Mouse (Mus musculus) intestine, embryonic 16.5 days (tissue): Measurements from ENCODE around the gene Olfr43. TPM values are rescaled to one million over a fixed set of nuclear protein-coding genes. Genes with fewer than 3 reads are reported as not detected.

Experiments
- ATAC-seq: fragments of 200-750 bp; cut with Nextera tagmentation; 2 replicates; pipeline ENCODE4 v1.8.0; 2017; ENCODE audit warnings: moderate TSS enrichment, moderate library complexity
- H3K27ac ChIP-seq: fragments of 300-500 bp; sonication (generic); 2 replicates; pipeline ENCODE4 v1.5.1; 2014; ENCODE audit warnings: mild to moderate bottlenecking, low read length
- H3K27me3 ChIP-seq: fragments of 300-500 bp; sonication (generic); replicated peaks from 2 replicates; pipeline ENCODE4 v1.6.1; 2014; ENCODE audit warnings: low read length, control low read depth, mixed read lengths; ENCODE audit not compliant: control insufficient read depth, insufficient read depth
- H3K36me3 ChIP-seq: fragments of 300-500 bp; sonication (generic); 2 replicates; pipeline ENCODE4 v1.6.1; 2014; ENCODE audit warnings: low read length, control low read depth; ENCODE audit not compliant: control insufficient read depth, insufficient read depth
- H3K4me1 ChIP-seq: fragments of 300-500 bp; sonication (generic); 2 replicates; pipeline ENCODE4 v1.6.1; 2014; ENCODE audit warnings: low read length, control low read depth, mixed read lengths; ENCODE audit not compliant: control insufficient read depth, insufficient read depth
- H3K4me2 ChIP-seq: fragments of 300-500 bp; sonication (generic); 2 replicates; pipeline ENCODE4 v1.6.1; 2014; ENCODE audit warnings: low read depth, low read length, control low read depth
- H3K4me3 ChIP-seq: fragments of 300-500 bp; sonication (generic); 2 replicates; pipeline ENCODE4 v1.5.1; 2014; ENCODE audit warnings: mild to moderate bottlenecking, low read length
- H3K9ac ChIP-seq: fragments of 300-500 bp; sonication (generic); 2 replicates; pipeline ENCODE4 v1.6.1; 2014; ENCODE audit warnings: low read depth, low read length
- H3K9me3 ChIP-seq: fragments of 300-500 bp; sonication (generic); 2 replicates; pipeline ENCODE4 v1.6.1; 2016; ENCODE audit warnings: low read length, control low read depth; ENCODE audit not compliant: control insufficient read depth
- WGBS: fragments of 180-500 bp; shearing (Covaris S2); extraction: QIAGEN DNeasy Blood & Tissue Kit; methylation state at CpG from one replicate; pipeline ENCODE4 v1.1.7; 2014; 5-methylcytosine and 5-hydroxymethylcytosine counted together
- polyA plus RNA-seq: library from polyadenylated mRNA; unstranded; fragments of >200 nt; fragmentation: Nextera tagmentation; extraction: Ambion mirVana; gene quantifications from 2 replicates; pipeline ENCODE4 v1.2.1, GENCODE M21; 2015

The Olfr43 gene
- polyA plus RNA-seq, result not detected in 2 replicates

DNA sequence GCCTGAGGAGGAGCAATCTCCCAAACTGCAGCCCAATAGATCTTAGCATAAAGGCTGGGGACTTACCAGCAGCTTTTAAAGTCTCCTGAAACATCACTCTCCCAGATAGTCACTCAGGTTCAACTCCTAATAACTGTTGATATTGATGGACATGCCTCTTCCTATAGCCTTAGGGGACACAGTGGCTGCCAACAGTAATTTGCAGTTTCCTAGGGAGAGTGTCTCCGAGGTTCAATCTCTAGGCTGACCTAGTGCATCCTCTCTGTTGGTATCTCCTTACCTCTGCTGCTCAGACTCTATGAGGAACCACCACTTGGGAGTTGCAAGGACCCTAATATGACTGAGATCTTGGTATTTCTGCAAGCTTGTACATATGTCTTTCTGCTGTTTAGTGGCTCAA lies at the start of gene Olfr43:
Gene Olfr43 (minus strand): TSS at position 101 of the 400 bp plus-strand sequence.
- no peaks in the 10 kb centered on the region for H3K9me3 ChIP-seq
- H3K27me3 ChIP-seq, result no peaks in the 10 kb centered on the region
- H3K4me3 ChIP-seq, result no peak within 1 kb of the TSS
- no peaks in the 10 kb centered on the region for H3K4me1 ChIP-seq
- H3K4me2 ChIP-seq, result no peak within 1 kb of the TSS
- ATAC-seq, result no peak
- H3K27ac ChIP-seq, result no peak within 1 kb of the TSS
- H3K36me3 ChIP-seq, result no peaks in the 10 kb centered on the region
- WGBS, result 56% methylated on average over 1 of the region's 1 CpGs
- H3K9ac ChIP-seq, result no peak within 1 kb of the TSS

DNA sequence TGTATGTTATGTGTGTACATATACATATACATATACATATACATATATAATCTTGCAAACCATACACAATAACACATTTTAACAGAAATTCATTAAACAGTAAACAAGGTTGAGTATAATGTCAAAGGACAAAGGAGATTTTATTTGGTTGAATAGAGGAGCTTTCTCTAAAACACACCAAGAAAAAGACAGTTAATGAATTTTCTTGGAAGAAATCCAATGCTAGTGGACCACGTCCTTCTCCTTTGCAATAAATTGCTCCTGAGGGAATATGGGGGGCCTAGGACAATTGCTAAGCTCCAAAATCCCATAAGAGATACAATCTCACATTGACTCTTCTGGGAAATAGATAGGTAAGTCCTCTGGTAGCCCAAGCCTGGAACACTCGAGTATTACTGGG lies 48.3 kb upstream of the Olfr43 start, which contains the start of gene Olfr406:
Gene Olfr406 (plus strand): TSS at position 301 of the 400 bp plus-strand sequence.
- Histone ChIP-seq H3K4me1 (no peaks in the 10 kb centered on the region), H3K4me2 (no peak within 1 kb of the TSS), H3K27me3 (no peaks in the 10 kb centered on the region), H3K9me3 (no peaks in the 10 kb centered on the region), H3K36me3 (no peaks in the 10 kb centered on the region), H3K27ac (no peak within 1 kb of the TSS), H3K4me3 (no peak within 1 kb of the TSS), H3K9ac (no peak within 1 kb of the TSS)
- WGBS, result 50% methylated on average over 2 of the region's 2 CpGs
- no peak for ATAC-seq

DNA sequence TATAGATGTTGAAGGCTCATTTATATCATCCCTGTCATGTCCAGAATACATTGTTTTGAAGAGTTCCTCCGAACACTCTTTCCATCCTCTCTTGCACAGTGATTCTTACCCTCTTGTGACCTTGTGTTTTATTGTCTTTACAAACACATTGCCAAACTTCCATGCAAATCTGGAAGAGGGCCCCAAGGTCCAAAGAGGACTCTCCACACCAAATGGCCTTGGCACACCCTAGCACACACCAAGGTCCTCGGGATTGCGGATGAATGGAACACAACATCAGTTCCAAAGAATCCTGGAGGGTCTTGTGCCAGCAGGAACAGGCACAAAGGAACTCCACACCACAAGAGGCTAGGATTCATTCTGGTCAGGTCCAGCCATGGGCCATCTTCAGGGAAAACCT lies 30.0 kb upstream of the Olfr43 start:
- Histone ChIP-seq H3K27me3 (no peaks in the 10 kb centered on the region), H3K4me3 (no peak overlapping the region), H3K27ac (no peak overlapping the region), H3K36me3 (no peaks in the 10 kb centered on the region), H3K4me1 (no peaks in the 10 kb centered on the region), H3K9ac (no peak overlapping the region), H3K9me3 (no peaks in the 10 kb centered on the region), H3K4me2 (no peak overlapping the region)
- 87% methylated on average over 3 of the region's 3 CpGs for WGBS
- no peak for ATAC-seq

- Histone ChIP-seq H3K4me2 (no peak within 1 kb of the TSS), H3K27ac (no peak within 1 kb of the TSS), H3K36me3 (no peaks in the 10 kb centered on the region), H3K27me3 (no peaks in the 10 kb centered on the region), H3K4me3 (no peak within 1 kb of the TSS), H3K9ac (no peak within 1 kb of the TSS), H3K9me3 (no peaks in the 10 kb centered on the region), H3K4me1 (no peaks in the 10 kb centered on the region)
- no peak for ATAC-seq
Measured at GRCm38 (mm10) chr11:74185949-74186348, 25.2 kb downstream of the Olfr43 start, which contains the start of gene Olfr403. TSS of gene Olfr403 (plus strand) at chr11:74186249.

DNA sequence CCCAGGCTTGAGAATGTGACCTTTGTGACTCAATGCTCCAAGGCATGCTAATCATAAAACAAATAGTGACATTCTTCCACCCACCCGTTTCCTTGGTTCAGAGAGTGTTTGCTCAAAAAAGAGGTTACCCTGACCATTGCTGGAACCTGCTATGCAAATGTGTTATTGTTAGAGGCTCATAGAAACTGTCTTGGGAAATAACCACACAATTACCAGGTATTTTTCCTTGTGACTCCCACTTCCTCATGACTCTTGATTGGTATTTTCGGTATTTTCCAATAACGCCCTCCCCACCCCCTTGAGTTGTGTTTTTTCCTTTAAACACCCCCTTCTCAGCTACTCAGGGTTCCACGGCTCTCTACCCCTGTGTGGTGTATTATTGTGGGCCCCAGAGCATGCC lies 27.4 kb downstream of the Olfr43 start:
- H3K27me3 ChIP-seq, result no peaks in the 10 kb centered on the region
- no peak overlapping the region for H3K27ac ChIP-seq
- 76% methylated on average over 4 of the region's 4 CpGs for WGBS
- H3K9me3 ChIP-seq, result no peaks in the 10 kb centered on the region
- no peaks in the 10 kb centered on the region for H3K4me1 ChIP-seq
- no peak for ATAC-seq
- H3K9ac ChIP-seq, result no peak overlapping the region
- H3K4me3 ChIP-seq, result no peak overlapping the region
- no peaks in the 10 kb centered on the region for H3K36me3 ChIP-seq
- no peak overlapping the region for H3K4me2 ChIP-seq

DNA sequence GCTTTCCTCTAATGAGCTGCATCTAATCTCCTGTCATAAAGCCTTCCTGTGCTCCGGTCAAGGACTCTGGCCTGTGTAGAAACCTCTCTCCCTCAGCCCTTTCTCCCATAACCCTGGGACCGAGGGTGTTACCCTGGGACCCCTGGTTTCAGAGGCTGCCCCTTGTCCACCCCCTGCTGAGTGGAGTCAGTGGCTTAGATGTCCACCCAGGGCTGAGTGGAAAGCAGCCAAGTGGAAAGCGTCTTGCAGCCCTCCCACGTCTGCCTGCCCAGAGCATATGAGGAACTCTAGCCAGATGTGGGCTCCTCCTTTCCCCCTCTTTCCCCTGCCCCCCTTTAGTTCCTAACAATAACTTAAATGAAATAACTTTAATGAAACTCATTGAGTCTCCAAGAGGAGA lies 28.0 kb downstream of the Olfr43 start:
- no peaks in the 10 kb centered on the region for H3K4me1 ChIP-seq
- H3K9me3 ChIP-seq, result no peaks in the 10 kb centered on the region
- no peak overlapping the region for H3K9ac ChIP-seq
- H3K36me3 ChIP-seq, result no peaks in the 10 kb centered on the region
- H3K4me2 ChIP-seq, result no peak overlapping the region
- no peaks in the 10 kb centered on the region for H3K27me3 ChIP-seq
- H3K27ac ChIP-seq, result no peak overlapping the region
- 73% methylated on average over 4 of the region's 4 CpGs for WGBS
- H3K4me3 ChIP-seq, result no peak overlapping the region
- ATAC-seq, result no peak

GRCm38 (mm10) chr11:74168771-74169170 lies 42.4 kb downstream of the Olfr43 start:
- H3K4me1 ChIP-seq, result no peaks in the 10 kb centered on the region
- no peak overlapping the region for H3K4me2 ChIP-seq
- H3K4me3 ChIP-seq, result no peak overlapping the region
- H3K9me3 ChIP-seq, result no peaks in the 10 kb centered on the region
- H3K36me3 ChIP-seq, result no peaks in the 10 kb centered on the region
- no peak overlapping the region for H3K27ac ChIP-seq
- no peak overlapping the region for H3K9ac ChIP-seq
- H3K27me3 ChIP-seq, result no peaks in the 10 kb centered on the region
- ATAC-seq, result no peak

Other genes with a start within 250 kb of the Olfr43 start
- not detected in 2 replicates for gene Olfr398, start 221.0 kb downstream of the Olfr43 start, polyA plus RNA-seq
- gene Olfr139, start 154.8 kb downstream of the Olfr43 start, polyA plus RNA-seq, result not detected in 2 replicates
- gene Olfr399, start 154.8 kb downstream of the Olfr43 start, polyA plus RNA-seq, result not detected in 2 replicates
- 0.05 TPM in 1 of 2 replicates, not detected in the other for gene Zfp616, start 141.4 kb downstream of the Olfr43 start, polyA plus RNA-seq
- not detected in 2 replicates for gene Olfr401, start 97.7 kb downstream of the Olfr43 start, polyA plus RNA-seq
- not detected in 2 replicates for gene Olfr402, start 57.9 kb downstream of the Olfr43 start, polyA plus RNA-seq
- gene Olfr403, start 25.1 kb downstream of the Olfr43 start, polyA plus RNA-seq, result not detected in 2 replicates
- not detected in 2 replicates for gene Olfr406, start 48.4 kb upstream of the Olfr43 start, polyA plus RNA-seq
- gene Olfr59, start 72.4 kb upstream of the Olfr43 start, polyA plus RNA-seq, result not detected in 2 replicates
- not detected in 2 replicates for gene Olfr410, start 126.7 kb upstream of the Olfr43 start, polyA plus RNA-seq
- gene Olfr411, start 141.3 kb upstream of the Olfr43 start, polyA plus RNA-seq, result not detected in 2 replicates
- gene Olfr412, start 150.7 kb upstream of the Olfr43 start, polyA plus RNA-seq, result not detected in 2 replicates